Mouse (Mus musculus) neural tube, embryonic 14.5 days (tissue): ENCODE results near the gene Pax9. TPM values are rescaled to one million over a fixed set of nuclear protein-coding genes. Genes with fewer than 3 reads are reported as not detected.

Source experiments
- ATAC-seq: fragments of 200-750 bp; cut with Nextera tagmentation; 2 replicates; pipeline ENCODE4 v1.8.0; 2017; ENCODE audit warnings: low read depth, mild to moderate bottlenecking, moderate TSS enrichment, moderate library complexity
- H3K27ac ChIP-seq: fragments of 300-500 bp; sonication (generic); 2 replicates; pipeline ENCODE4 v1.5.1; 2014; ENCODE audit warnings: low read depth, mild to moderate bottlenecking, control low read depth, low read length, moderate library complexity, mixed read lengths
- H3K27me3 ChIP-seq: fragments of 300-500 bp; sonication (generic); 2 replicates; pipeline ENCODE4 v1.6.1; 2014; ENCODE audit warnings: low read length; ENCODE audit not compliant: control insufficient read depth, insufficient read depth
- H3K36me3 ChIP-seq: fragments of 300-500 bp; sonication (generic); 2 replicates; pipeline ENCODE4 v1.6.1; 2014; ENCODE audit warnings: low read length, mixed read lengths; ENCODE audit not compliant: control insufficient read depth, insufficient read depth
- H3K4me1 ChIP-seq: fragments of 300-500 bp; sonication (generic); 2 replicates; pipeline ENCODE4 v1.6.1; 2014; ENCODE audit warnings: low read length; ENCODE audit not compliant: control insufficient read depth, insufficient read depth
- H3K4me2 ChIP-seq: fragments of 300-500 bp; sonication (generic); 2 replicates; pipeline ENCODE4 v1.6.1; 2014; ENCODE audit warnings: mild to moderate bottlenecking, low read depth, low read length, control low read depth
- H3K4me3 ChIP-seq: fragments of 300-500 bp; sonication (generic); 2 replicates; pipeline ENCODE4 v1.5.1; 2014; ENCODE audit warnings: low read depth, low read length, control low read depth, mixed read lengths
- H3K9ac ChIP-seq: fragments of 300-500 bp; sonication (generic); replicated peaks from 2 replicates; pipeline ENCODE4 v1.6.1; 2014; ENCODE audit warnings: low read depth, mild to moderate bottlenecking, control low read depth, low read length, mixed read lengths
- H3K9me3 ChIP-seq: fragments of 300-500 bp; sonication (generic); 2 replicates; pipeline ENCODE4 v1.6.1; 2016; ENCODE audit warnings: low read length; ENCODE audit not compliant: control insufficient read depth
- WGBS: fragments of 180-500 bp; shearing (Covaris S2); extraction: QIAGEN DNeasy Blood & Tissue Kit; methylation state at CpG from one replicate; pipeline ENCODE4 v1.1.7; 2014; 5-methylcytosine and 5-hydroxymethylcytosine counted together
- polyA plus RNA-seq: library from polyadenylated mRNA; unstranded; fragments of >200 nt; fragmentation: Nextera tagmentation; extraction: Ambion mirVana; gene quantifications from 2 replicates; pipeline ENCODE4 v1.2.1, GENCODE M21; 2014

Pax9 gene
- polyA plus RNA-seq, 1 experiment from 2014 or later, result not detected

- no peaks in the 10 kb centered on the region for H3K9me3 ChIP-seq
- peak; percentile 83; the same call in 1 of the 2 replicates for ATAC-seq
- H3K4me2 ChIP-seq, result peak overlapping the region; percentile 26; the same call in 1 of the 2 replicates
- under 1% methylated on average over 41 of the region's 41 CpGs for WGBS
- H3K4me1 ChIP-seq, result no peaks in the 10 kb centered on the region
- H3K9ac ChIP-seq, result no peak overlapping the region
- H3K36me3 ChIP-seq, result no peaks in the 10 kb centered on the region
- peak overlapping the region; percentile 17; the same call in 1 of the 2 replicates for H3K4me3 ChIP-seq
- H3K27ac ChIP-seq, result no peak overlapping the region
- H3K27me3 ChIP-seq, result peaks cover 73% of the 10 kb centered on the region
Observed at GRCm38 (mm10) chr12:56695358-56696173, 4.0 kb downstream of the Pax9 start.

- H3K27ac ChIP-seq, result no peak overlapping the region
- H3K27me3 ChIP-seq, result peaks cover 76% of the 10 kb centered on the region
- H3K4me1 ChIP-seq, result no peaks in the 10 kb centered on the region
- WGBS, result under 1% methylated on average over 56 of the region's 57 CpGs
- H3K36me3 ChIP-seq, result no peaks in the 10 kb centered on the region
- H3K9me3 ChIP-seq, result no peaks in the 10 kb centered on the region
- H3K4me3 ChIP-seq, result no peak overlapping the region; the same call in 1 of the 2 replicates
- no peak overlapping the region for H3K4me2 ChIP-seq
- ATAC-seq, result 0 out of 2 replicates have a peak, but pooled peaks have one; percentile 19
- no peak overlapping the region for H3K9ac ChIP-seq
Observed at GRCm38 (mm10) chr12:56696174-56697010, 4.8 kb downstream of the Pax9 start.

GRCm38 (mm10) chr12:56697011-56697740 is 5.6 kb downstream of the Pax9 start:
- Histone ChIP-seq H3K4me1 (no peaks in the 10 kb centered on the region), H3K36me3 (no peaks in the 10 kb centered on the region), H3K4me3 (no peak overlapping the region), H3K27ac (no peak overlapping the region), H3K4me2 (no peak overlapping the region), H3K9me3 (no peaks in the 10 kb centered on the region), H3K27me3 (peaks cover 73% of the 10 kb centered on the region), H3K9ac (no peak overlapping the region)
- under 1% methylated on average over 36 of the region's 36 CpGs for WGBS
- ATAC-seq, result 0 out of 2 replicates have a peak, but pooled peaks have one; percentile 18

GRCm38 (mm10) chr12:56697785-56698184 is 6.2 kb downstream of the Pax9 start:
- no peak overlapping the region for H3K4me3 ChIP-seq
- H3K4me2 ChIP-seq, result no peak overlapping the region
- H3K27ac ChIP-seq, result no peak overlapping the region
- H3K4me1 ChIP-seq, result no peaks in the 10 kb centered on the region
- under 1% methylated on average over 12 of the region's 12 CpGs for WGBS
- no peaks in the 10 kb centered on the region for H3K36me3 ChIP-seq
- peaks cover 73% of the 10 kb centered on the region for H3K27me3 ChIP-seq
- no peak for ATAC-seq
- H3K9ac ChIP-seq, result no peak overlapping the region
- no peaks in the 10 kb centered on the region for H3K9me3 ChIP-seq

- 4% methylated on average over 8 of the region's 8 CpGs for WGBS
- Histone ChIP-seq H3K9me3 (no peaks in the 10 kb centered on the region), H3K27me3 (peaks cover 69% of the 10 kb centered on the region), H3K4me2 (no peak overlapping the region), H3K4me3 (no peak overlapping the region), H3K27ac (no peak overlapping the region), H3K4me1 (no peaks in the 10 kb centered on the region), H3K9ac (no peak overlapping the region), H3K36me3 (no peaks in the 10 kb centered on the region)
- no peak for ATAC-seq
Observed at GRCm38 (mm10) chr12:56698191-56698980, 6.8 kb downstream of the Pax9 start.

GRCm38 (mm10) chr12:56699351-56699750 is 7.8 kb downstream of the Pax9 start:
- Histone ChIP-seq H3K9me3 (no peaks in the 10 kb centered on the region), H3K27me3 (peaks cover 67% of the 10 kb centered on the region), H3K27ac (no peak overlapping the region), H3K4me3 (no peak overlapping the region), H3K4me2 (no peak overlapping the region), H3K9ac (no peak overlapping the region), H3K36me3 (no peaks in the 10 kb centered on the region), H3K4me1 (no peaks in the 10 kb centered on the region)
- 12% methylated on average over 3 of the region's 3 CpGs for WGBS
- no peak for ATAC-seq

- no peaks in the 10 kb centered on the region for H3K36me3 ChIP-seq
- H3K9ac ChIP-seq, result no peak overlapping the region
- no peaks in the 10 kb centered on the region for H3K4me1 ChIP-seq
- H3K27me3 ChIP-seq, result peaks cover 66% of the 10 kb centered on the region
- H3K9me3 ChIP-seq, result no peaks in the 10 kb centered on the region
- H3K4me2 ChIP-seq, result no peak overlapping the region
- no peak overlapping the region for H3K4me3 ChIP-seq
- ATAC-seq, result no peak; the same call in 1 of the 2 replicates
- no peak overlapping the region for H3K27ac ChIP-seq
- WGBS, result 3% methylated on average over 44 of the region's 44 CpGs
Observed at GRCm38 (mm10) chr12:56699915-56700900, 8.6 kb downstream of the Pax9 start.
